Mouse (Mus musculus) stomach, postnatal 0 days (tissue): ENCODE results near the gene Otof. TPM values are rescaled to one million over a fixed set of nuclear protein-coding genes. Genes with fewer than 3 reads are reported as not detected.

ENCODE experiments used
- ATAC-seq: fragments of 200-750 bp; cut with Nextera tagmentation; 2 replicates; pipeline ENCODE4 v1.8.0; 2017; ENCODE audit not compliant: low FRiP score, low TSS enrichment
- DNase-seq: peaks from one replicate; pipeline ENCODE4 v3.0.0-alpha.2; 2016; ENCODE audit warnings: low spot score
- H3K27ac ChIP-seq: fragments of 300-500 bp; sonication (generic); replicated peaks from 2 replicates; pipeline ENCODE4 v1.5.1; 2014; ENCODE audit warnings: mild to moderate bottlenecking, control low read depth
- H3K27me3 ChIP-seq: fragments of 300-500 bp; sonication (generic); 2 replicates; pipeline ENCODE4 v1.6.1; 2014; ENCODE audit warnings: low read length; ENCODE audit not compliant: control insufficient read depth, insufficient read depth
- H3K36me3 ChIP-seq: fragments of 300-500 bp; sonication (generic); 2 replicates; pipeline ENCODE4 v1.6.1; 2014; ENCODE audit warnings: low read length, mixed read lengths; ENCODE audit not compliant: control insufficient read depth, insufficient read depth
- H3K4me1 ChIP-seq: fragments of 300-500 bp; sonication (generic); replicated peaks from 2 replicates; pipeline ENCODE4 v1.6.1; 2014; ENCODE audit warnings: antibody characterized with exemption; ENCODE audit not compliant: control insufficient read depth, insufficient read depth
- H3K4me2 ChIP-seq: fragments of 300-500 bp; sonication (generic); replicated peaks from 2 replicates; pipeline ENCODE4 v1.6.1; 2014; ENCODE audit warnings: low read depth, mild to moderate bottlenecking, control low read depth, moderate library complexity
- H3K4me3 ChIP-seq: fragments of 300-500 bp; sonication (generic); 2 replicates; pipeline ENCODE4 v1.5.1; 2014; ENCODE audit warnings: low read depth, low read length, control low read depth
- H3K9ac ChIP-seq: fragments of 300-500 bp; sonication (generic); 2 replicates; pipeline ENCODE4 v1.6.1; 2014; ENCODE audit warnings: mild to moderate bottlenecking, low read length, control low read depth, mixed read lengths
- H3K9me3 ChIP-seq: fragments of 300-500 bp; sonication (generic); 2 replicates; pipeline ENCODE4 v1.6.1; 2016; ENCODE audit warnings: low read length; ENCODE audit not compliant: control insufficient read depth
- CTCF ChIP-seq: IDR thresholded peaks from 2 replicates; pipeline ENCODE4 v1.5.1; 2016; ENCODE audit warnings: antibody characterized with exemption, low read depth, mild to moderate bottlenecking, moderate library complexity
- EP300 ChIP-seq: optimal IDR thresholded peaks from 2 replicates; pipeline ENCODE3; 2016; ENCODE audit warnings: antibody characterized with exemption
- WGBS: fragments of 180-500 bp; shearing (Covaris S2); extraction: QIAGEN DNeasy Blood & Tissue Kit; methylation state at CpG from one replicate; pipeline ENCODE4 v1.1.7; 2014; 5-methylcytosine and 5-hydroxymethylcytosine counted together
- polyA plus RNA-seq: library from polyadenylated mRNA; unstranded; fragments of >200 nt; fragmentation: Nextera tagmentation; extraction: Ambion mirVana; gene quantifications from 2 replicates; pipeline ENCODE4 v1.2.1, GENCODE M21; 2015

Otof gene
- polyA plus RNA-seq, 1 experiment from 2014 or later: 0.02 TPM

- 52% methylated on average over 7 of the region's 7 CpGs for WGBS
- Histone ChIP-seq H3K4me2 (no peak overlapping the region), H3K9me3 (no peaks in the 10 kb centered on the region), H3K36me3 (no peaks in the 10 kb centered on the region), H3K4me3 (no peak overlapping the region), H3K9ac (no peak overlapping the region), H3K4me1 (no peaks in the 10 kb centered on the region), H3K27me3 (no peaks in the 10 kb centered on the region), H3K27ac (no peak overlapping the region)
- TF ChIP-seq EP300: no peak
- no peak for DNase-seq
- no peak for ATAC-seq
Observed at GRCm38 (mm10) chr5:30382876-30383275, 78.9 kb downstream of the Otof start.

- H3K4me1 ChIP-seq: no peaks in the 10 kb centered on the region
- no peak overlapping the region for H3K27ac ChIP-seq
- TF ChIP-seq EP300 (no peak), CTCF (no peak)
- H3K4me2 ChIP-seq: no peak overlapping the region
- no peaks in the 10 kb centered on the region for H3K27me3 ChIP-seq
- DNase-seq: peak; percentile 70
- 47% methylated on average over 5 of the region's 5 CpGs for WGBS
- no peak overlapping the region for H3K9ac ChIP-seq
- no peaks in the 10 kb centered on the region for H3K36me3 ChIP-seq
- H3K9me3 ChIP-seq: no peaks in the 10 kb centered on the region
- no peak for ATAC-seq
- no peak overlapping the region for H3K4me3 ChIP-seq
Observed at GRCm38 (mm10) chr5:30369426-30369825, 92.3 kb downstream of the Otof start.

GRCm38 (mm10) chr5:30367405-30367804 is 94.3 kb downstream of the Otof start:
- H3K9ac ChIP-seq: no peak overlapping the region
- no peak overlapping the region for H3K27ac ChIP-seq
- WGBS: 71% methylated on average over 8 of the region's 8 CpGs
- H3K36me3 ChIP-seq: no peaks in the 10 kb centered on the region
- no peaks in the 10 kb centered on the region for H3K27me3 ChIP-seq
- ATAC-seq: no peak
- DNase-seq: no peak
- TF ChIP-seq EP300 (no peak), CTCF (no peak)
- no peaks in the 10 kb centered on the region for H3K9me3 ChIP-seq
- no peaks in the 10 kb centered on the region for H3K4me1 ChIP-seq
- H3K4me2 ChIP-seq: no peak overlapping the region
- no peak overlapping the region for H3K4me3 ChIP-seq

GRCm38 (mm10) chr5:30358436-30359099 is 103.2 kb downstream of the Otof start:
- H3K36me3 ChIP-seq: no peaks in the 10 kb centered on the region
- 61% methylated on average over 10 of the region's 10 CpGs for WGBS
- TF ChIP-seq EP300 (no peak), CTCF (no peak)
- no peaks in the 10 kb centered on the region for H3K9me3 ChIP-seq
- no peaks in the 10 kb centered on the region for H3K27me3 ChIP-seq
- H3K4me3 ChIP-seq: no peak overlapping the region
- ATAC-seq (no peak), DNase-seq (no peak)
- no peak overlapping the region for H3K27ac ChIP-seq
- no peak overlapping the region for H3K4me2 ChIP-seq
- no peak overlapping the region for H3K9ac ChIP-seq
- no peaks in the 10 kb centered on the region for H3K4me1 ChIP-seq

GRCm38 (mm10) chr5:30356647-30357046 is 105.1 kb downstream of the Otof start:
- H3K27ac ChIP-seq: no peak overlapping the region
- no peak overlapping the region for H3K4me3 ChIP-seq
- H3K4me1 ChIP-seq: no peaks in the 10 kb centered on the region
- no peaks in the 10 kb centered on the region for H3K9me3 ChIP-seq
- H3K27me3 ChIP-seq: no peaks in the 10 kb centered on the region
- no peaks in the 10 kb centered on the region for H3K36me3 ChIP-seq
- H3K9ac ChIP-seq: no peak overlapping the region
- no peak for TF ChIP-seq EP300
- TF ChIP-seq CTCF: no peak
- no peak overlapping the region for H3K4me2 ChIP-seq
- peak; percentile 37 for DNase-seq
- WGBS: 56% methylated on average over 7 of the region's 7 CpGs
- ATAC-seq: peak; percentile 54; the same call in 1 of the 2 replicates

- ATAC-seq (no peak), DNase-seq (no peak)
- 73% methylated on average over 14 of the region's 14 CpGs for WGBS
Observed at GRCm38 (mm10) chr5:30355559-30356159, 106.1 kb downstream of the Otof start.

More at GRCm38 (mm10) chr5:30355559-30356159, 106.1 kb downstream of the Otof start:
- H3K4me3 ChIP-seq: no peak overlapping the region
- no peaks in the 10 kb centered on the region for H3K9me3 ChIP-seq
- no peak overlapping the region for H3K4me2 ChIP-seq
- H3K36me3 ChIP-seq: no peaks in the 10 kb centered on the region
- no peaks in the 10 kb centered on the region for H3K4me1 ChIP-seq
- TF ChIP-seq CTCF: no peak
- TF ChIP-seq EP300: no peak
- no peak overlapping the region for H3K27ac ChIP-seq
- H3K27me3 ChIP-seq: no peaks in the 10 kb centered on the region
- no peak overlapping the region for H3K9ac ChIP-seq
